Mouse (Mus musculus): ENCODE data around the gene Stat6.

The Stat6 gene

DNA sequence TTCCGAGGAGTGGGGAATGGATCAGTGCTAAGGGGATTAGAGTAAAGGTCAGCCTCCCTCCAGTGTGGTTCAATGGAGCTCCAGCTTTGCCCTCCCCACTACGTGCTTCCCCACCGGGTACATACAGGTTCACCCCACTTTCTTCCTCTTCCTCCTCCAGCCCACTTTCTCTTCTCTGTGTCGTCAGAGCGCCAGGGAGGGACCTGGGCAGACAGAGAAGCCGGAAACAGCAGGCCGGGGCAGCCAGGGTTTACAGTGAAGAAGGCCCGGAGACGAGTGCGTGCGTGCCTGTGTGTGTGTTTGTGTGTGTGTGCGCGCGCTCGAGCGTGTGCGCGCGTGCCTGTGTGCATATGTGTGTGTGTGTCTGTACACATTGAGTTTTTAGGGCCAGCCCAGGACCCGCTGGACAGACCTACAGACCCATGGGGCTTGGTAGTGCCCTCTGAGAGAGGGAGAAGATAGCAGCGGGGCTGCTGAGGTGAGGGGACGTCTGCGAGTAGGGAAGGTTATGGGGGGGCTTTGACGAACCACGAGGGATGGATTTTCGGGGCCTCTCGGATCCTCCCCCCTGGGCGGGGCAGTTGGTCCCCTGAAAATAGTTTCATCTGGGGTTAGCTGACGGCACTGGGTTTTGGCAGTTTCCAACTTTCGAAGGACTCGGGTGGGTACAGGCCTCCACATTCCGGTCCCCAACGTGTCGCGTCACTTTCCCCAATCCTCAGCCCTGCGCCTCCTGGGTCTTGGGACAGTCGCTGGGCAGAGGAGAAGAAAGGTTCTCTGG, at the start of gene Stat6:
Gene Stat6 (plus strand): TSS at position 215 of the 781 bp plus-strand sequence.
- no peak for DNase-seq (ENCODE audit: low read depth)

DNA sequence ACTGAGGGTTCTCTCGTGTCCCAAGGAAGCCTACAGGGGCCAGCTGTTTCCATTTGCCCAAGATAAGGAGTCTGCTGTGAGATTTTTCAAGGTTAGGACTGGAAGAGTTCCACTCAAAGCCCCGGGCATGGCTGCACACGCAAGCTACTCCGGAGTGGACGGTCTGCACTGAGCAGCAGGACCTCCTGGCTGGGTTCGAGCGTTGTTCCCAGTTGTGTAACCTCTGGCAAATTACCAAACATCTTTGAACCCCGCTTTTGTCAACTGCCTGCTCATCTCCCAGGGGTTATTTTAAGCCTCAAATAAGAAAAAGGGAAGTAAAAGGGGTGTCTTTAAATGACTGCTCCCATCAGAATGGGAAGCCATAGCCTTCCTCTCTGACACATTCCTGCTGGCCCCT, 48.4 kb upstream of the Stat6 start:
- no peak for DNase-seq (ENCODE audit: low read depth)

DNA sequence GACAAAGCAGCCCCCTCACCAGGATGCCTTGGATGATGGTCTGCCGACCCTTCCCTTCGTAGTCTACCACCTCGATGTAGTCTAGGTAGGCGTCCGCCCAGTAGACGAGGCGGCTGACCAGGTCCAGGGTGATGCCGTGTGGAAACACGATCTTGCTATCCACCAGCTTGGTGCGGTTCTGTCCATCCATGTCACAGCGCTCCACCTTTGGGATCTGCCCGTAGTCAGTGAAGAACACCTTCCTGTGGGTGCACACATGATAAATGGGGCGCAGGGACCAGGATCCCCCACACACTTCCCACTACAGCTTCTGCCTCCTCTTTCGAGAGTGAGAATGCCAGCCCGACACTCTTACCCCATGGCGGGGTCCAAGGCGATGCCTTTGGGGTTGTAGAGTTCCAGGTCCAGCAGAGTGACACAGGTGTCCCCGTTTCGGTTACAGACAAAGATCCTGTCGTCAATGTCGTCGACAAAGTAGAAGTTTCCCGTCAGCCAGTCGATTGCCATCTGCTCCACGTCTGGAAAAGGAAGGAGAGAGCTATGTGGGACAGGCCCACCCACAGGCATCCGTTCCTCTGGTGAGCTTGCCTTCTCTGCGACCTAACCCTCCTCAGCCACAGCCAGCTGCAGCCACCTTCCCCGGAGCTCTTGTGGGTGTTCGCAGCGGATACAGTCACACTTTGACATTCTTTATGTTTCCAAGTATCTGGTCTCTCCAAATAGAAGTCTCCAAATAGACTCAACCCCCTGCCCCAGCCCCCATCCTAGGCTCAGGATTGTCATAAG, 47.7 kb upstream of the Stat6 start:
- DNase-seq (ENCODE audit: low read depth): no peak

DNA sequence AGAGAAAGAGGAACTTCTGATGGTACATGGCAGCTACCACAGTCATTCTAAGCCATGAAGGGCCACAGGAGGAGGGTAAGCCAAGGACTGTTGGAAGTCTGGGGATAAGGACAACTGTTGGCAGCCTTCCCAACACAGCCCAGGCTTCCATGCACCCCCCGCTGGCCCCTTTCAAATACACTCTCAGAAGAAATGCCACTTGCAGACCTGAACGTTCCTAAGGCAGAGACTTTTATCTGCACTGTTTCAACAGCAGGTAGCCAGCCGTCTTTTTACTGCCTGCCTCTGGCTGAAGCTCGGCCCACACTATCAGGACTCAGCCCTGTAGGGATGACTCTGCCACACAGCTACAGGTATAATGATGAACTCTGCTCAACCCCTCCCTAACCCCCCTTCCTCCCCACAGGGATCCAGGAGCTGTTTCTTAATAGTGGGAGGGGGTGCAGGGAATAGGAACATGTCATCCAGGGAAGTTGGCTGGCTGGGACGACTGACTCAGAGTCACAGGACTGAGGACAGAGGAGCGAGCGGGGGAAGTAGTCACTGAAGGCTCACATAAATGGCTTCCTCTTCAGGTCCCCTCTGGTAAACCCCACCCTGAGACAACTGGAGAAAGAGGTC, 46.4 kb upstream of the Stat6 start:
- DNase-seq (ENCODE audit: low read depth): no peak

DNA sequence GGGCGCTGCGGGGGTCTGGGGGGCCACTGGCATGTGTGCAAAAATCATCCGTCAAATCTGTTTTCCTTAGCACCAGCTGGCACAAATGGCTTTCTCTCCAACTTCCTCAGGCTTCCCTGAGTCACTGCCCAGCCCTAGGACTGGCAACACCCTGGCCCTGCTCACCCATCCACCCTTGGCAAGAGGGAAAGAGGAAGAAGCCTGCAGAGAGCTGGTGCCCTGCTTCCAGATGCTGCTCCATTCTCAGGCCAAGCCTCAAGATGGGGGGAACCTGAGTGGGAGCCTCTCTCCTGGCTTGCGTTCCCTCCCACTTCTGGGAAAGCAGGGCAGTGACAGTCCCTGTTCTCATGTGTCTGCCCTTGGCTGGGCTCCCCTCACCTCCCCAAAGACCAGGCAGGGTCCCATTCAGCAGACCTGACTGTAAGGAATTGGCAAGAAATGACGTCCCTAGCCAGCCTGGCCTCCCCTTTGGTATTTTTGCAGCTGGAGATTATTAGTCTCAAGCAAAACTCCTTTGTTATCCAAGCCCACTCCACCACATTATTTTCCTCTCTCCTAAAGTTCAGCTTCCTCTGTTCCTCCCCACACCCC, 45.4 kb upstream of the Stat6 start:
- DNase-seq (ENCODE audit: low read depth): peak; percentile 89

DNA sequence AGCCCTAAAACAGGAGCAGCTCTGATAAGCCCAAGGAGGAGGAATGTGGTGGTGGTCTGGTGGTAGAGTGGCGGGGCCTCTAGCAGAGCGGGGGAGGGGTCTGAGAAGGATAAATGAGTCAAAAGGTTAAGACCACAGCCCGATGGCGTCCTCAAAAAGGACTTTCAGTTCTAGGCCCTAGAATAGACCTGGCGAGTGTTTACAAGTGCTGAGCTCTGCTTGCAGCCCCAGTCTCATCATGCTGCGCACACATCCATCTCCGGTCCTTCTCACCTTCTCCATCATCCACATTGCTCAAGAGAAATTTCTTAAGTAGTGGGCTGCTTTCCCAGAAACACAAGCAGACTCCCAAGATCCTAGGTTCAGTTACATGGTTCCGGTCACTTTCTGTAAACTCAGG, 44.2 kb upstream of the Stat6 start:
- no peak for DNase-seq (ENCODE audit: low read depth)

DNA sequence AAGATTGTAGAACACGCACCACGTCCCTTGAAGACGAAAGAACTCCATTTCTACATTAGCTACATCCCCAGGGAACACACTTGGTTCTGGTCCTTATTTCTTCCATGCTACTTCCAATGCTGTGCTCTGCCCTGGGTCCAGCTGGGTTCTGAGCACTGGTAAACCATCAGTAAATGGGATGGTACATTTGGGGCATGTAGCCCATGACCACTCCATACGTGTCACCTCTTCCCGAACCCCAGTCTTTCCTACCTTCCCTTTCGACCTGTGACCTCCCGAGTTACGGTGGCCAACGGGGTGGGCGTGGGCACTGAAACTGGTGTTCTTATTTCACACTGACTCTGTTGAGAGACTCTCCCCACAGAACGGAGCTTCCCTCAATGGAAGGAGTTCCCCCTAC, 43.5 kb upstream of the Stat6 start:
- DNase-seq (ENCODE audit: low read depth): no peak

DNA sequence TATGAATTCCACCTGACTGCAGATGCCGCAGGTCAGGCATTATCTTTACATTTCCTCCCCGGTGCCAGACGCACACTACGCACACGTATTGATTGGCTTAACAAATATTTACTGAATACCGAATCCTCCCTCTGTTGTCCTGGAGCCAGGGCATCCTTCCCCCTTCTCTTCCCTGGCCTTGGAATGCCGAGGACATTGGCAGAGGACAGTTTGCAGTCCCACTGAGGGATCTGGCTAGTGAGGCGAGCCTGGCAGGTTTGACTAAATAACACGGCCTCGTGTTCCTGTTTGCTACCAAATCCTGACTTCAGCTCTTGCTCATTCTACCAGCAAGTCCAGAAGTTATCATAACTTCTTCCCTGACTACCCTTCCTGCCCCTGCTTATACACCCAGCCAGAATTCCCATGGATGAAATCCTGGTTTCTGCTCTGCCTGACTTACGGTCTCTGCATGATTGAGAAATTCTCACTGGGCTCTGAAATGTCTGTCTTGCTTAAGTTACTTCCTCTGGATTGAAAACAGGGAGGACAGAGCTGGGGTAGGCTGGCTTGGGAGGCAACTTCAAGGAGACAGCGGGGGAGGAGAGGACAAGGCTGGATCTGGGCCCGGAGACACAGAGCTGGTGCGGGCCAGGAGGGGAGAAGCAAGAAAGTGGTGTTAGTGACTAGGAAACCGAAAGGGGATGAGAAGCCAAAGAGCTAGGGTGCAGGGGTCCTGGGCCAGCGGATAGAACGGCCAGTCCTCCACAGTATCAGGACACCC, 42.8 kb upstream of the Stat6 start:
- peak; percentile 96 for DNase-seq (ENCODE audit: low read depth)

DNA sequence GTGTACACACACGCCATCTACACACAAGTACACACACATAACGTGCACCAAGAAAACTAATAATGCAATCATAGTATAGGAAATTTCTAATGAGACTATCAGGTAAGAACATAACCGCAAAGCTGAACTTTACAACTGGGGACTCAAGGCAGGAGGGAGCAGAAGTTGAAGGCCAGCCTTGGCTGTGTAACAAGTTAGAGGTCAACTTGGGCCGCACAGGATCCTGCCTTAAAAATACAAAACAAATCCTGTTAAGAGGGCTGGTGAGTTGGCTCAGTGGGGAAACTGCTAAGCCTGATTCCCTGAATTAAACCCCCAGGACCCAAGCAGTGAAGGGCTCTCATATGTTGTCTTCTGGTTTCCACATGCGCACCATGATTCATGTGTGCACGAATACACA, 40.6 kb upstream of the Stat6 start:
- DNase-seq (ENCODE audit: low read depth): no peak

DNA sequence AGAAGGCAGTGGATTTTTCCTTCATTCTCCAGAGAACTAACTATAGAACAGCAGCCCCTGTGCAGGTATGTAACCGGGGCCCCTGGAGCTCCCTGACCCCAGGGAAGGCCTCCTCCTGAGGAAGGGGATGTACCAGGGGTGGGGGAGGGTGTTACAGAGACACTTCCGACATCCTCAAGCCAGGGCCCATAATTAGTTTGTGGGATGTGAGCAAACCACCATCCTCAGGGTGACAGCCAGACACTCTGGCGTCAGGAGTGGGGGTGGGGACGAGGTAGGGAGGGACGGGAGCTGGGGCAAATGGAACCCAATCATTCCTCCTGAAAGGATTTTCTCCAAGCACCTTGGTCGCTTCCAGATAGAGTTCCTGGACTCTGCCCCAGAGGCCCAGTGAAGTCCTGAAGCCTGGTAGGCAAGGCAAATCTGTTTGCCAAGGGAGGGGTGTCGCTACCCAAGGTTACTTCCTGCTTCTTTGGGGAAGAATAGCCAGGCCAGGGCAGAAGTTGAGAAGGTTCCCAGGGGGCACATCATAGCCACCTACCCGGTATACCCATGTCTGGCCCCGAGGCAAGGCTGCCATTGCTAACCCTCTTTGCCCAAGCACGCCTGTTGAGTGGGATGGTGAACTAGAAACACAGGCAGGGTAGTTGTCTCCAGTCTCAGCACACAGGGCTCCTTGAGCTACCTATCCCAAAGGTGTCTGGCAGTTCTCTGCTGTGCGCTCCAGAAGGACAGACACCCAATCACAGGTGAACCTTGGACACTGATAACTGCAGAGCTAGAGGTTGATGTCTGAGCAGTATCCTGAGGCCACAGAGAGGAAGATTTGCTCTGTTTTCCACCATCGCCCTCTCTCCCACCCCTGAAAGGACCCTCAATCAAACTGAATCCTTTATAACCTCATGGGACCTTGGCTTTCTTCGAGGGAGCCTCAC, 39.1 kb upstream of the Stat6 start:
- DNase-seq (ENCODE audit: low read depth): no peak

DNA sequence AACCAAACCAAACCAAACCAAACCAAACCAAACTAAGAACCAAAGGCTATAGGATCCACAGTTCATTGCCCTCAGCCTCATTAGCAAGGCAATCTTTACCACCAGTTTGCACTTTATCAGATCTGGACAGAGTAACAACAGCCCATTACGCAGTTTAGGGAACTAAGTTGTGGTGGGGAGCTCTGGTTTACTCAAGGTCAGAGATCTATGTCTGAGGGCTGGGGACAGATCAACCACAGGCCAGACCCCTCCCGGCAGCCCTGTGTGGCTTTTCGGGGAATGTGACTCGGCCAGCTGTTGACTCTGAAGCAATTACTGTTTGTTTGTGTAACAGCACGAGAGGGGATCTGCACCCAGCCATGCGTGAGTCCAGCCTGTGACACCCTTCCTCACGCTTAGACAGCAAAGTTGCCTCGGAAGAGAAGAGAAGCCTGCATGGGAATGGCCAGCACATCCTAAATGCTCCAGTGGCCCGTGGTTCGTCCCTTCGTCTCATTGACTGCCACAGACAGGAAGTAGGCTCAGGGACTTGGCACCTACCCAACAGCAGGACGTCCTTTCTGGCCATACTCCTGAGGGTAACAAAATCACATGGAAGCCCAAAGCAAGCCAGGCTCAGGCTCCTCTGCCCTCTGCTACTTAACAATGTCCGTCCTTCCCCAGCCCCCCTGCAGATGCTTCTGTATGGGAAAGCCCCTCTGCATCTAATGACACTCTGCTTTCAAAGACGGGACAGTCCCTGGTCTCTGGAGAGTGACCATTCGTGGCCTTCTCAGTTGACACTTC, 38.1 kb upstream of the Stat6 start:
- DNase-seq (ENCODE audit: low read depth): no peak

DNA sequence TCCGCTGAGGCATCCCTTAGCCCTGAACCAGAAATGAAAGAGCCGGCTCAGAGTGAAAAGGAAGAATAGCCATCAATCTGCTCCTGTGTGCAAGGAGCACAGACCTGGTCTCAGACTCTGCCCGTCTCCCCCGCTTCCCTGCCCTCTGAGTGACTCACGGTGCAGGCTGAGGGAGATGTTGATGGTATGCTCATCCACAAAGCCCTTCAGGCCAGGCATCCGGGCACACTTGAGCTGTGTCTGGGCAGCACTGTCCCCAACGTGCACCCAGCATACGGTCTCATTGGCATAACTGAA, 37.6 kb upstream of the Stat6 start:
- DNase-seq (ENCODE audit: low read depth): no peak

DNA sequence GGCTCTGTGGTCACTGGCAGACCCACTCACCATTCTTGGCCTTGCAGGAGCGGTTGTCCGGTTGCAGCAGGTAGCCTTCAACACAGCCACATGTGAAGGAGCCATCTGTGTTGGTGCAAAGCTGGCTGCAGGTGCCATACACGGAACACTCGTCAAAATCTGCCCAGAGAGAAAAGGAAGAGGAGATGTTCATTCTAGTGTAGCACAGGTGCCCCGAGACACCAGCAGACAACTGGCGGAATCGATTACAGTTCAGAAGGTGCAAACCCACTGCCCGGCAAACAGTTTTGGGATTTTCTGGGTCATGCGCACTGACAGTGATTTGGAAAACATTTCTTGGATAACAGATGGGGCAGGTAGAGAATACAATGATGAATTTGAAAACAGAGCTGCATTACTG, 37.0 kb upstream of the Stat6 start:
- no peak for DNase-seq (ENCODE audit: low read depth)

DNA sequence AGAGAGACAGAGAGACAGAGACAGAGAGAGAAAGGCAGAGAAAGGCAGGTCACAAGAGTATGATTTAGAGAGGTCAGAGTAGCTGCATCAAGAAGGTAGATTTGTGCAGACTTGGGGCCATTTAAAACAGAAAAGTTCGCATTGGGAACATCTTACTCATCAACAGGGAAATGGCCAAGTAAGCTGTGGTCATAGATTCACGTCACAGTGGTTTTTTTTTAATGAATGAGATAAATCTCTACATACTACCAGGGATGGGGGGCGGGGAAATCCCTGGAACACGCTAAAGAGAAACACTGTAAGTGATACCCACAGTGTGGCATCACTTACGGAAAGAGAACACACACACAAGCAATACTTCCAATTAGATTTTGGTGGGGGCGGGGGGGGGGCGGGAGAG, 35.7 kb upstream of the Stat6 start:
- no peak for DNase-seq (ENCODE audit: low read depth)

DNA sequence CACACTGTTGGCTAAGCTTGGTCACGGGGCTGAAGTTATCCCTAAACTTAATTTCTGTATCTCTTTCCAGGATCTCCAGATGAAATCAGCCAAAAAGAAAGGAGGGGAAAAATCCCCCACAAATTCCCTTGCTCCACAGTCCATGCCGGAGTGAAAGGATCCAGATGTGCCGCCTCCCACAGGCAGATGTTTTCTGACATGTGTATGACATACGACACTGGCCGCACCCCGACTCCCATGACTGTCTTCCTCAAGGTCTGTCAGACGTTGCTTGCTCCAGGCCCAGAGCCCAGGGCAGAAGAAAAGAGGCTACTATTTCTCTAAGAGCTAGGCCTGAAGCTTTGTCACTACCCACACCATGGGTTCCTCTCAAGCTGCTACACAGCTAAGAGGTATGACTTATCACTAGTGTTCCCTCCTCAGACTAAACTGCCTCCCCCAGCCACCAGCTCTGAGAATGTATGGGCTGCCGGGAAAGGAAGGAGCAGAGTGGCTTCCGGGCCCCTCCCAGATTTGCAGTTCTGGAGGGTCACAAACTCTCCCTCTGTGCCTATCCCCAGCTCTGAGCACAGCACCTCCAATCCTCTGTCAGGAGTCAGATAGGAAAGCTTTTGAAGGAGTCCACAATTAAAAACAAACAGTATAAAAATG, 33.2 kb upstream of the Stat6 start:
- DNase-seq (ENCODE audit: low read depth): no peak

DNA sequence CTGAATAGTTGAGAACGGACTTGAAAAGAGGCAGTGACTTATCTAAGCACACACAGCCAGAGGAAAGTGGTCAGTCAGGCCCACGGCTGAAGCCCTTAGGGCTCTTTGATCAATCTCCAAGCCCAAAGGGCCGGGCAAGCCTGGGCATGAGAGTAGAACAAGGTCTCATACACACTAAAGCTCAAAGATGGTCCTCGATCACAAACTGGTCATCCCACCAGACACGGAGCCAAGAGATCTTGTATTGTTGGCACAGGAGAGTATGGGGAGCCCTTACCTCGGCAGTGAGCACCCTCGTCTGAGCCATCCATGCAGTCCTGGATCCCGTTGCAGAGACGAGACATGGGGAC, 32.7 kb upstream of the Stat6 start:
- DNase-seq (ENCODE audit: low read depth): no peak

DNA sequence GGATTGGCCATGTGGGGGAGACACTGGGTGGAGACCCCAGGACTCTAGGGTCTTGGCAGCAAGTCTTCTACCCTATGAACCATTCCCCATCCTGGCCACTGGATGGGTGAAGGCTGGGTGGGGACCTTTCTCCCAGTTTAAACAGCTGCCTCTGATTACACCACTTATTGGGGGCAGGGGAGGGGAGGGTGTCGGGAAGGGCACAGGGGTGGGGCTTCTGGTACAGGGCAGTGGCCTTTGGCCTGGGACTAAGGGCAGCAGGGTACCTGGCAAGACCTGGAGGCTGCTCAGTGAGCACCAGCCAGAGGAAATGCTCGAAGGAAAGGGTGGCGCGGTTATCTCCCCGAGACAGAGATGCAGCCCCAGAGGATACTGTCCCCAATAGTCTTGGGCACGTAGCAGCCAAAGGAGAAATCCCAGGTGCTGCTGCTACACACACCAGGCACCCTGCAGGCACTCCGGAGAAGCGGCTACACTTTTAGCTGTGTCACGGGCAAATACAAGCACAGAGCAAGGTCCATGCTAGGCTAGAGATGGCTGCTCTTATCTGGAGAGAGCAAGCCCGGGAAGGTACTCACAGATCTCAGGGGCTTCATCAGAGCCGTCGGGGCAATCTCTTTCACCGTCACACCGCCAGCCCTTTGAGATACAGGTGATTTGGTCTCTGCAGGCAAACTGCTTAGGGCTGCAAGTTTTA, 30.6 kb upstream of the Stat6 start:
- no peak for DNase-seq (ENCODE audit: low read depth)

DNA sequence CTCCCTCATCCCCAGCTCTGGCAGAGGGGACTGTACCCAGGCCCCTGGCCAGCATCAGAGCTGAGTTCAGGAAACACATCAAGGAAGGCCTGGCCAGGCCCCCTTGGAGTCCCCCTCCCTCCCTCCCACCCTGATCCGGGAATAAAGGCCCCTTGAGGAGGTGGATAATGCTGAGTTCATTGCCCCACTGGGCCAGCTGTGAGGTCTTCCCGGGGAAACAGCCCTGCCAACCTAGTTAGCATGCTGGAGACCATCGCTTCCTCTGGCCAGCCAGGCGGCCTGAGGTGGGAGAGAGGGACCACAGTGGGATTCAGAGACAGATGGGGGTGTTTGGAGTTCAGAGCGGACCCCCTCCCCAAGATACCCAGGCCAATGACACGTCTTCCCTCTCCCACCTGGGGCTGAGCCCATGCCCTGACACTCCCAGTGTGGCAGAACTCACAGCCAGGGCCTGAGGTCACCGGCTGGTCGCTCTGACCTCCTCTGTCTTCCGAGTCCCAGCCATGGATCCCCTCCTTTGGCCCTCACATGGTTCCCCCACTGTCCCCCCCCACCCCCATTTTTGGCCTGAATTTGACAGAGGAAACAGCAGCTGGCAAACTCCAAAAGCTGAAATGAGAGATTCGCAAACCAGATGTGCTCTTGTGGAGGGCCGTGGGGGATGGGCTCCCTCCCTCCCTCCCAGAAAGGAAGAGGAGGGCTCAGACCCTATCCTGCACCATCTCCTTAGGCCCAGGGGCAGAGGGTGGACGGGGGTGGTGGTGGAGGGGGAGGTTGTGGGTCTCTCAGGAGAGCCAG, 28.4 kb upstream of the Stat6 start:
- no peak for DNase-seq (ENCODE audit: low read depth)

DNA sequence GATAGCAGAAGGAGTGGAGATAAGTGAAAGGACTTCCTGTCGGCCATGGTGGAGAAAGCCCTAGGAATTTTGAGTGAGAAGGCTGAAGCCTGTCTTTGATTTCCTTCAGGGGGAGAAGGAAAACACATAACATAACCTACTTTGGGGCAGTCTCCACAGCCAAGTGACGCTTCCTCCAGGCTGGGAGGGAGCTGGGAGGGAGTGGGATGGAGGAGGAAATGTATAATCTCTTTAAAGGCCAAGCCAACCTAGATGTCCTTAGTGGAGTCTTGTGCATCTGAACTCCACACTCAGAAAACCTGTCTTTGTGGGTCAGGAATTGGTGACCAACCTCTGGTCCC, 27.8 kb upstream of the Stat6 start:
- DNase-seq (ENCODE audit: low read depth): no peak
